Mouse (Mus musculus): Measurements from ENCODE around the gene Dbp. TPM values are rescaled to one million over a fixed set of nuclear protein-coding genes. Genes with fewer than 3 reads are reported as not detected.

Gene Dbp
- polyA plus RNA-seq, 1 experiment = 0.07 TPM

GRCm38 (mm10) chr7:45744387-45744786 is 39.5 kb downstream of the Dbp start:
- H3K9me3 ChIP-seq (ENCODE audit: control insufficient read depth, low read length) = peaks cover 4% of the 10 kb centered on the region
- TF ChIP-seq TAL1 (IDR thresholded peaks at IDR 0.05; ENCODE audit: low read length) (no peak), GATA1 (IDR thresholded peaks at IDR 0.05; ENCODE audit: low read length) (no peak)
- no peaks in the 10 kb centered on the region for H3K36me3 ChIP-seq (ENCODE audit: control insufficient read depth)
- H3K4me3 ChIP-seq (replicated peaks) = no peak overlapping the region
- peaks cover 5% of the 10 kb centered on the region for H3K27me3 ChIP-seq (ENCODE audit: control insufficient read depth)
- H3K4me1 ChIP-seq (ENCODE audit: control insufficient read depth) = no peaks in the 10 kb centered on the region; the same call in 1 of the 2 replicates

DNA sequence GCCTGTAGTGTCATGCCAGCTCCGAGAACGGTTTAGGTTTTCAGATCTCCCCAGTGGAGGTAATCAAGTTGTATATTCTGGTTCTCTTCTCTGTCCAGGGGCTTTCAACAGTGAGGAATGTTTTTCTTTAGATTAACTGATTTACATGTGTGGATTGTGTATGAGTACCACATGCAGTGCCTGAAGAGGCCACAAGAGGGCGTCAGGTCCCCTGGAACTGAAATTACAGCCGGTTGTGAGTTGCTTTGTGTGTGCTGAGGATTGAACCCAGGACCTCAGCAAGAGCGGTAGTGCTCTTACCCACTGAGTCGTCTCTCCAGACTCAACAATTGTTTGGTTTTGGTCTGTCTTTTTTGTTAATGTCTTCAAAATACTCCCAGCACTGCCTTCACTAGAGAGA is 41.6 kb downstream of the Dbp start:
- no peaks in the 10 kb centered on the region for H3K36me3 ChIP-seq (ENCODE audit: control insufficient read depth)
- H3K27me3 ChIP-seq (ENCODE audit: control insufficient read depth) = peaks cover 5% of the 10 kb centered on the region
- H3K4me1 ChIP-seq (ENCODE audit: control insufficient read depth) = no peaks in the 10 kb centered on the region; the same call in 1 of the 2 replicates
- TF ChIP-seq GATA1 (IDR thresholded peaks at IDR 0.05; ENCODE audit: low read length) = no peak
- no peak for TF ChIP-seq TAL1 (IDR thresholded peaks at IDR 0.05; ENCODE audit: low read length)
- H3K9me3 ChIP-seq (ENCODE audit: control insufficient read depth, low read length) = peaks cover 6% of the 10 kb centered on the region
- H3K4me3 ChIP-seq (replicated peaks) = no peak overlapping the region

GRCm38 (mm10) chr7:45747450-45747849 is 42.6 kb downstream of the Dbp start:
- peaks cover under 1% of the 10 kb centered on the region; the same call in 1 of the 2 replicates for H3K27me3 ChIP-seq (ENCODE audit: control insufficient read depth)
- TF ChIP-seq TAL1 (IDR thresholded peaks at IDR 0.05; ENCODE audit: low read length) = no peak
- TF ChIP-seq GATA1 (IDR thresholded peaks at IDR 0.05; ENCODE audit: low read length) = no peak
- H3K4me1 ChIP-seq (ENCODE audit: control insufficient read depth) = no peaks in the 10 kb centered on the region; the same call in 1 of the 2 replicates
- H3K36me3 ChIP-seq (ENCODE audit: control insufficient read depth) = no peaks in the 10 kb centered on the region
- H3K4me3 ChIP-seq (replicated peaks) = no peak overlapping the region
- peaks cover 6% of the 10 kb centered on the region for H3K9me3 ChIP-seq (ENCODE audit: control insufficient read depth, low read length)

- H3K27me3 ChIP-seq (ENCODE audit: control insufficient read depth) = no peaks in the 10 kb centered on the region; the same call in 1 of the 2 replicates
- H3K4me1 ChIP-seq (ENCODE audit: control insufficient read depth) = no peaks in the 10 kb centered on the region
- TF ChIP-seq TAL1 (IDR thresholded peaks at IDR 0.05; ENCODE audit: low read length) = no peak
- no peak for TF ChIP-seq GATA1 (IDR thresholded peaks at IDR 0.05; ENCODE audit: low read length)
- H3K4me3 ChIP-seq (replicated peaks) = no peak overlapping the region
- peaks cover 6% of the 10 kb centered on the region for H3K9me3 ChIP-seq (ENCODE audit: control insufficient read depth, low read length)
- H3K36me3 ChIP-seq (ENCODE audit: control insufficient read depth) = no peaks in the 10 kb centered on the region
Observed at GRCm38 (mm10) chr7:45748110-45748509, 43.2 kb downstream of the Dbp start.

DNA sequence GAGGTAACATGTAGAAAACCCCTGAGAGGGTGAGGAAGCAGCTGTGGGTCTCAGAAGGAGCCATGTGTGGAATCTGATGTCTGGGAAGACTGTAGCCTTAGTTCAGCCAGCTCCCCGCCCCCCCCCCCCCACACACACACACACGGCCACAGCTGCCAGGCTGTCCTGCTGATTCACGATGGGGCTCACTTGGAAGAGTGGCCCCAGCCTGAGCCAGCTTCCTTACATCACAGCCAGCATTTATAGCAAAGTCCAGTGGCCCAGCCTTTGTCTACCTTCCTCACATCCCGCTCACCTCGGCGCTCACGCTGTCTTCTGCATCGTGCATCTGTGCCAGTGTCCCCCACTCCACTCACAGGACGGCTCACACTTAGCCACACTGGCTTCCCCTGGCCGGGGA is 44.5 kb downstream of the Dbp start:
- Histone ChIP-seq H3K36me3 (ENCODE audit: control insufficient read depth) (no peaks in the 10 kb centered on the region), H3K9me3 (ENCODE audit: control insufficient read depth, low read length) (peaks cover 6% of the 10 kb centered on the region), H3K27me3 (ENCODE audit: control insufficient read depth) (no peaks in the 10 kb centered on the region; the same call in 1 of the 2 replicates), H3K4me3 (replicated peaks) (no peak overlapping the region), H3K4me1 (ENCODE audit: control insufficient read depth) (no peaks in the 10 kb centered on the region)
- TF ChIP-seq GATA1 (IDR thresholded peaks at IDR 0.05; ENCODE audit: low read length) (no peak), TAL1 (IDR thresholded peaks at IDR 0.05; ENCODE audit: low read length) (no peak)

- H3K9me3 ChIP-seq (ENCODE audit: control insufficient read depth, low read length) = peaks cover 6% of the 10 kb centered on the region
- no peak for TF ChIP-seq TAL1 (IDR thresholded peaks at IDR 0.05; ENCODE audit: low read length)
- TF ChIP-seq GATA1 (IDR thresholded peaks at IDR 0.05; ENCODE audit: low read length) = no peak
- H3K4me3 ChIP-seq (replicated peaks) = no peak overlapping the region
- no peaks in the 10 kb centered on the region; the same call in 1 of the 2 replicates for H3K27me3 ChIP-seq (ENCODE audit: control insufficient read depth)
- no peaks in the 10 kb centered on the region for H3K36me3 ChIP-seq (ENCODE audit: control insufficient read depth)
- H3K4me1 ChIP-seq (ENCODE audit: control insufficient read depth) = no peaks in the 10 kb centered on the region
Observed at GRCm38 (mm10) chr7:45750162-45750561, 45.3 kb downstream of the Dbp start.

- Histone ChIP-seq H3K36me3 (ENCODE audit: control insufficient read depth) (no peaks in the 10 kb centered on the region), H3K4me1 (ENCODE audit: control insufficient read depth) (no peaks in the 10 kb centered on the region), H3K4me3 (replicated peaks) (no peak overlapping the region), H3K27me3 (ENCODE audit: control insufficient read depth) (peaks cover 26% of the 10 kb centered on the region), H3K9me3 (ENCODE audit: control insufficient read depth, low read length) (peaks cover 2% of the 10 kb centered on the region; the same call in 1 of the 2 replicates)
- TF ChIP-seq TAL1 (IDR thresholded peaks at IDR 0.05; ENCODE audit: low read length) (no peak), GATA1 (IDR thresholded peaks at IDR 0.05; ENCODE audit: low read length) (no peak)
Observed at GRCm38 (mm10) chr7:45755703-45756102, 50.8 kb downstream of the Dbp start.

DNA sequence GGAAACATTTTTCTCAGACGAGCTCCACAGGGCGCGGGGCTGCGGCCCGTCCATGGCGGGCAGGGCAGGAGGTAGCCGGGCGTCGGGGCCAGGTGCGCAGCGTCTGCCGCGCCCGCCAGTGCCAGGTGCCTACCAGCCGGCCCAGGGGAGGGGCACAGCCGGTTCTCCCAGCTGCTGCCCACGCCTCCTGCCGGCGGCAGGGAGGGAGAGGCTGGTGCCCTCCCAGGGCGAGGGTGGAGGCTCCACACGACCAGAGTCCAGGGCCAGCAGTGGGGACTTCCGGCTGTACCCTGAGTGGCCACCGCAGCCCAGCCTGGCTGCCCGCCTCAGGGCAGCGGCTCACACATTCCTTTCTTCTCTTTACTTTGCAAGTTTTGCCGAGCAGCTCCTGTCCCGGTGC is 54.5 kb downstream of the Dbp start:
- no peaks in the 10 kb centered on the region for H3K4me1 ChIP-seq (ENCODE audit: control insufficient read depth)
- H3K9me3 ChIP-seq (ENCODE audit: control insufficient read depth, low read length) = no peaks in the 10 kb centered on the region
- TF ChIP-seq TAL1 (IDR thresholded peaks at IDR 0.05; ENCODE audit: low read length) = no peak
- H3K36me3 ChIP-seq (ENCODE audit: control insufficient read depth) = no peaks in the 10 kb centered on the region
- no peak overlapping the region for H3K4me3 ChIP-seq (replicated peaks)
- H3K27me3 ChIP-seq (ENCODE audit: control insufficient read depth) = peaks cover 28% of the 10 kb centered on the region

Other genes starting within 250 kb of the Dbp start
- gene Ftl1, start 245.2 kb upstream of the Dbp start, polyA plus RNA-seq (2012) = 3,659 and 3,743 TPM in 2 replicates
- gene Bax, start 238.2 kb upstream of the Dbp start, polyA plus RNA-seq (2012) = 24.4 and 25.7 TPM in 2 replicates
- gene Tulp2, start 223.2 kb upstream of the Dbp start, polyA plus RNA-seq (2012) = 0.03 and 0.08 TPM in 2 replicates
- gene Gm45808, start 218.3 kb upstream of the Dbp start, polyA plus RNA-seq (2012) = not detected in 2 replicates
- 0.01 and 0.02 TPM in 2 replicates for gene Dhdh, start 216.3 kb upstream of the Dbp start, polyA plus RNA-seq (2012)
- 54.7 and 66.6 TPM in 2 replicates for gene Nucb1, start 194.7 kb upstream of the Dbp start, polyA plus RNA-seq (2012)
- gene Ppp1r15a, start 178.8 kb upstream of the Dbp start, polyA plus RNA-seq (2012) = 543 and 840 TPM in 2 replicates
- gene Plekha4, start 178.8 kb upstream of the Dbp start, polyA plus RNA-seq (2012) = 0.42 and 1.0 TPM in 2 replicates
- 0.31 and 0.50 TPM in 2 replicates for gene Hsd17b14, start 150.2 kb upstream of the Dbp start, polyA plus RNA-seq (2012)
- 1.1 and 2.6 TPM in 2 replicates for gene Bcat2, start 134.9 kb upstream of the Dbp start, polyA plus RNA-seq (2012)
- not detected in 2 replicates for gene Fgf21, start 89.6 kb upstream of the Dbp start, polyA plus RNA-seq (2012)
- not detected in 2 replicates for gene Fut1, start 87.8 kb upstream of the Dbp start, polyA plus RNA-seq (2012)
- gene Izumo1, start 83.3 kb upstream of the Dbp start, polyA plus RNA-seq (2012) = 0.05 TPM in 1 of 2 replicates, not detected in the other
- 0.04 and 0.06 TPM in 2 replicates for gene Rasip1, start 77.6 kb upstream of the Dbp start, polyA plus RNA-seq (2012)
- gene Mamstr, start 65.1 kb upstream of the Dbp start, polyA plus RNA-seq (2012) = not detected in 2 replicates
- gene Fut2, start 38.7 kb upstream of the Dbp start, polyA plus RNA-seq (2012) = 0.09 TPM in 1 of 2 replicates, not detected in the other
- gene Ntn5, start 21.1 kb upstream of the Dbp start, polyA plus RNA-seq (2012) = not detected in 2 replicates
- not detected in 2 replicates for gene Sec1, start 10.7 kb upstream of the Dbp start, polyA plus RNA-seq (2012)
- gene Car11, start 5.2 kb upstream of the Dbp start, polyA plus RNA-seq (2012) = not detected in 2 replicates
- 1,232 and 1,322 TPM in 2 replicates for gene Rpl18, start 10.4 kb downstream of the Dbp start, polyA plus RNA-seq (2012)
- gene Sphk2, start 12.9 kb downstream of the Dbp start, polyA plus RNA-seq (2012) = 5.1 and 5.7 TPM in 2 replicates
- gene Fam83e, start 16.1 kb downstream of the Dbp start, polyA plus RNA-seq (2012) = 0.03 and 0.11 TPM in 2 replicates
- not detected in 2 replicates for gene Spaca4, start 20.7 kb downstream of the Dbp start, polyA plus RNA-seq (2012)
- gene Lmtk3, start 78.7 kb downstream of the Dbp start, polyA plus RNA-seq (2012) = 0.01 and 0.04 TPM in 2 replicates
- 0.04 TPM in 1 of 2 replicates, not detected in the other for gene Sult2b1, start 79.6 kb downstream of the Dbp start, polyA plus RNA-seq (2012)
- gene Cyth2, start 109.5 kb downstream of the Dbp start, polyA plus RNA-seq (2012) = 21.7 and 22.4 TPM in 2 replicates
- 0.02 and 0.04 TPM in 2 replicates for gene Kcnj14, start 119.7 kb downstream of the Dbp start, polyA plus RNA-seq (2012)
- gene Grwd1, start 125.9 kb downstream of the Dbp start, polyA plus RNA-seq (2012) = 1.1 and 1.4 TPM in 2 replicates
- gene Kdelr1, start 167.7 kb downstream of the Dbp start, polyA plus RNA-seq (2012) = 18.7 and 19.2 TPM in 2 replicates
- 0.01 TPM in 2 replicates for gene Grin2d, start 173.3 kb downstream of the Dbp start, polyA plus RNA-seq (2012)
- gene Syngr4, start 191.6 kb downstream of the Dbp start, polyA plus RNA-seq (2012) = 1.1 and 1.2 TPM in 2 replicates
- 1.4 and 2.0 TPM in 2 replicates for gene Tmem143, start 191.9 kb downstream of the Dbp start, polyA plus RNA-seq (2012)
- 3.5 and 9.5 TPM in 2 replicates for gene Emp3, start 216.3 kb downstream of the Dbp start, polyA plus RNA-seq (2012)
- gene Ccdc114, start 219.0 kb downstream of the Dbp start, polyA plus RNA-seq (2012) = 0.02 TPM in 1 of 2 replicates, not detected in the other